Mouse (Mus musculus) cortical plate, adult 2 months (tissue): ENCODE results near the gene Spag6.

Source experiments
- CTCF ChIP-seq: fragments of 200-500 bp; IDR thresholded peaks from 2 replicates; pipeline ENCODE4 v1.5.1; 2011; ENCODE audit warnings: mild to moderate bottlenecking, control low read depth, low read length; ENCODE audit not compliant: insufficient read depth; ENCODE audit errors: extremely low read depth
- POLR2A ChIP-seq: fragments of 200-500 bp; IDR thresholded peaks from 2 replicates; pipeline ENCODE4 v1.6.1; 2011; ENCODE audit warnings: mild to moderate bottlenecking, low read length, control low read depth; ENCODE audit not compliant: insufficient read depth; ENCODE audit errors: extremely low read depth

- TF ChIP-seq CTCF (no peak), POLR2A (no peak)
Measured at GRCm38 (mm10) chr2:18739216-18739615, 45.4 kb downstream of the Spag6 start.
